Mouse (Mus musculus): ENCODE measurements around the gene Dab1. TPM values are rescaled to one million over a fixed set of nuclear protein-coding genes. Genes with fewer than 3 reads are reported as not detected.
A peak's percentile ranks its signal among the peaks of the same experiment; 100 is the strongest.

Gene Dab1
- total RNA-seq, 2 experiments from 2014 or later = 117 to 119 TPM

GRCm38 (mm10) chr4:104644357-104644630 is 1025.1 kb downstream of the Dab1 start:
- no peak for DNase-seq (ENCODE audit: low spot score in 2 of 2)

- no peak for DNase-seq (ENCODE audit: low spot score in 2 of 2)
Measured at GRCm38 (mm10) chr4:104644862-104645261, 1025.7 kb downstream of the Dab1 start.

GRCm38 (mm10) chr4:104651761-104652160 is 1032.6 kb downstream of the Dab1 start:
- no peak for DNase-seq (ENCODE audit: low spot score in 2 of 2)

GRCm38 (mm10) chr4:104656728-104657127 is 1037.6 kb downstream of the Dab1 start:
- peak in 1 of 2 experiments; percentile 42 for DNase-seq (ENCODE audit: low spot score in 2 of 2)

- peak; percentile 26 to 57 for DNase-seq (ENCODE audit: low spot score in 2 of 2)
Measured at GRCm38 (mm10) chr4:104662841-104663614, 1043.9 kb downstream of the Dab1 start.

- peak; percentile 50 to 74 for DNase-seq (ENCODE audit: low spot score in 2 of 2)
Measured at GRCm38 (mm10) chr4:104665553-104665952, 1046.4 kb downstream of the Dab1 start.

GRCm38 (mm10) chr4:104666831-104667551 is 1047.8 kb downstream of the Dab1 start:
- DNase-seq (ENCODE audit: low spot score in 2 of 2) = no peak

GRCm38 (mm10) chr4:104668061-104668460 is 1048.9 kb downstream of the Dab1 start:
- no peak for DNase-seq (ENCODE audit: low spot score in 2 of 2)

- DNase-seq (ENCODE audit: low spot score in 2 of 2) = no peak
Measured at GRCm38 (mm10) chr4:104669406-104669805, 1050.2 kb downstream of the Dab1 start.

GRCm38 (mm10) chr4:104670741-104671140 is 1051.6 kb downstream of the Dab1 start:
- no peak for DNase-seq (ENCODE audit: low spot score in 2 of 2)

GRCm38 (mm10) chr4:104673317-104673716 is 1054.2 kb downstream of the Dab1 start:
- no peak for DNase-seq (ENCODE audit: low spot score in 2 of 2)

GRCm38 (mm10) chr4:104674706-104675105 is 1055.5 kb downstream of the Dab1 start:
- no peak for DNase-seq (ENCODE audit: low spot score in 2 of 2)

- peak; percentile 37 to 55 for DNase-seq (ENCODE audit: low spot score in 2 of 2)
Measured at GRCm38 (mm10) chr4:104678234-104678633, 1059.1 kb downstream of the Dab1 start.

GRCm38 (mm10) chr4:104680475-104680874 is 1061.3 kb downstream of the Dab1 start:
- DNase-seq (ENCODE audit: low spot score in 2 of 2) = no peak

GRCm38 (mm10) chr4:104686137-104686809 is 1067.1 kb downstream of the Dab1 start:
- no peak for DNase-seq (ENCODE audit: low spot score in 2 of 2)

GRCm38 (mm10) chr4:104689047-104689446 is 1069.9 kb downstream of the Dab1 start:
- no peak for DNase-seq (ENCODE audit: low spot score in 2 of 2)

- peak; percentile 32 to 40 for DNase-seq (ENCODE audit: low spot score in 2 of 2)
Measured at GRCm38 (mm10) chr4:104691026-104691425, 1071.9 kb downstream of the Dab1 start.

GRCm38 (mm10) chr4:104694188-104694587 is 1075.0 kb downstream of the Dab1 start:
- DNase-seq (ENCODE audit: low spot score in 2 of 2) = no peak

- no peak for DNase-seq (ENCODE audit: low spot score in 2 of 2)
Measured at GRCm38 (mm10) chr4:104696522-104696921, 1077.4 kb downstream of the Dab1 start.

GRCm38 (mm10) chr4:104697703-104698102 is 1078.5 kb downstream of the Dab1 start:
- DNase-seq (ENCODE audit: low spot score in 2 of 2) = no peak

- DNase-seq (ENCODE audit: low spot score in 2 of 2) = no peak
Measured at GRCm38 (mm10) chr4:104705664-104706645, 1086.8 kb downstream of the Dab1 start.
